Comparison of ENCODE assay signal across 24 mouse cellular contexts in the genomic region with DNA sequence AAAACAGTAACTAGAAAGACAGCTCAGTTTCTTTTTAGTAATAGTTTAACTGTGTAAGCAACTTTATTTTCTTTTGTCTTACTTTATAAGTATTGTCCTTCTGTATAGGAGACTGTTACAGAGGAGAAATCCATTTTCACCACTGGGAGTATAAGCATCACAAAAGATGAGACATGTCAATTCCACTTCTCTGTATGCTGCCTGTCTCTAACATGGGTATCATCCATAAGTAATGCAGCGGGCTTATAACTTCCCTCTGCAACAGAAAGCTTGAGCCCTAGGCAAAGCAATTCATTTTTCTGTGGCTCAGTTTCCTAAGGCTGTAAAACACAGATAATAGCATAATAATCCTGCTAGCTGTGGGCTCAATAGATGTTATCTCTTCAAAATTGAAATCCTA.
"Had no signal": no experiment of that assay in that cellular context is flagged by ENCODE, and none has a peak within 500 bp of the region (broad histone marks: within the 10 kb centered on the region; RNA-seq: fewer than 3 reads in every experiment).

No protein-coding gene starts in this region.

- H3K4me1 ChIP-seq: heart, embryonic 10.5 days; heart, embryonic 12.5 days; hindbrain, embryonic 10.5 days; hindbrain, embryonic 12.5 days; limb, embryonic 10.5 days; limb, embryonic 12.5 days had no signal

- ATAC-seq: hindbrain, embryonic 16.5 days; inflammation-experienced regulatory T-cells, adult 6 months; intestine, postnatal 0 days had no signal

- H3K27me3 ChIP-seq: heart, embryonic 12.5 days; hindbrain, embryonic 12.5 days; limb, embryonic 12.5 days had no signal

- H3K9ac ChIP-seq: heart, embryonic 12.5 days; hindbrain, embryonic 12.5 days; hindbrain, embryonic 14.5 days; limb, embryonic 12.5 days had no signal

- H3K4me3 ChIP-seq: gastrocnemius, adult 2 months; heart, embryonic 10.5 days; heart, embryonic 12.5 days; hindbrain, embryonic 10.5 days; hindbrain, embryonic 12.5 days; layer of hippocampus, adult 2 months; left cerebral cortex, adult 2 months; limb, embryonic 10.5 days; limb, embryonic 12.5 days had no signal

- H3K4me2 ChIP-seq: heart, embryonic 12.5 days; hindbrain, embryonic 12.5 days; hindbrain, embryonic 14.5 days; limb, embryonic 12.5 days had no signal

- H3K36me3 ChIP-seq: heart, embryonic 10.5 days; heart, embryonic 12.5 days; hindbrain, embryonic 10.5 days; hindbrain, embryonic 12.5 days; limb, embryonic 10.5 days; limb, embryonic 12.5 days had no signal

- H3K27ac ChIP-seq: gastrocnemius, adult 2 months; heart, embryonic 10.5 days; hindbrain, embryonic 10.5 days; hindbrain, embryonic 12.5 days; hindbrain, embryonic 14.5 days; layer of hippocampus, adult 2 months; left cerebral cortex, adult 2 months; limb, embryonic 10.5 days; limb, embryonic 12.5 days had no signal

- H3K9me3 ChIP-seq: heart, embryonic 10.5 days; heart, embryonic 12.5 days; hindbrain, embryonic 10.5 days; hindbrain, embryonic 12.5 days; limb, embryonic 10.5 days; limb, embryonic 12.5 days had no signal

- DNase-seq: gastrocnemius, adult 2 months; gastrocnemius, postnatal 10 days; gastrocnemius, postnatal 25 days; heart, adult 18-20 months; heart, postnatal 10 days; heart, postnatal 4 days; kidney, adult 18-20 months; kidney, adult 8-10 months; kidney, postnatal 10 days; kidney, postnatal 25 days; kidney, postnatal 4 days; liver had no signal
